Mouse (Mus musculus) lung, adult 2 months (tissue): Measurements from ENCODE around the gene Adcy7.

Experiments
- CTCF ChIP-seq: fragments of 200-500 bp; IDR thresholded peaks from 2 replicates; pipeline ENCODE4 v1.5.1; 2011; ENCODE audit warnings: mild to moderate bottlenecking, low read length, control low read depth; ENCODE audit not compliant: insufficient read depth
- POLR2A ChIP-seq: fragments of 200-500 bp; IDR thresholded peaks from 2 replicates; pipeline ENCODE4 v1.6.1; 2011; ENCODE audit warnings: low read depth, mild to moderate bottlenecking, control low read depth, low read length, borderline replicate concordance; ENCODE audit errors: extremely low read depth

DNA sequence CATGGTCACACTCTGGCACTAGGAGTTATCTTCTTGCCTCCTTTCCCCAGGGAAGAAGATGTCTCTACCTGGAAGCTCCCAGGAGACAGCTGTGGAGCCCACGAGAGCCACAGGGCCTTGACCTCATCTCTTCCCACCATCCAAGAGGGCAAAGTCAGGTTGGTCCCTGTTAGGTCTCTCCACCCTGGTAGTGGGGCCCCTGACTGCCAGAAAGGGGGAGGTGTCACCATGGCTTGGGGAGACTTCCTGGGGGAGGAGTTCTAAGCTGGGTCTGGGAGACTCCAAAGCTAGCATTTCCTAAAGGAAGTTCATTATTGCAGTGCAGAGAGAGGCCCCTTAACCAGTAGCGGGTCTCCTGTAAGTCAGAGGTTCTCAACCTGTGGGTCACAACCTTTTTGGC is 22.8 kb downstream of the Adcy7 start:
- TF ChIP-seq CTCF (no peak), POLR2A (no peak)
